Mouse (Mus musculus): ENCODE data around the gene Kif3a. TPM values are rescaled to one million over a fixed set of nuclear protein-coding genes. Genes with fewer than 3 reads are reported as not detected.

The Kif3a gene
- total and polyA plus RNA-seq, 3 experiments: 7.7 to 26.5 (median 18.3) TPM

GRCm38 (mm10) chr11:53626802-53627373 is 59.7 kb downstream of the Kif3a start (continued):
- TF ChIP-seq KAT2A (IDR thresholded peaks at IDR 0.05; ENCODE audit: insufficient replicate concordance, low read length) (0 out of 2 replicates have a peak, but pooled peaks have one; percentile 45), SMC3 (IDR thresholded peaks at IDR 0.05; ENCODE audit: low read depth, low read length) (peak; percentile 42), USF2 (conservative IDR thresholded peaks at IDR 0.05; ENCODE audit: low read depth, low read length) (peak; percentile 20; the same call in 1 of the 2 replicates), MYC (IDR thresholded peaks at IDR 0.05; ENCODE audit: low read depth, low read length) (peak; percentile 93), POLR2A (IDR thresholded peaks at IDR 0.05; ENCODE audit: low read depth, low read length) (peak; percentile 64; the same call in 1 of the 2 replicates), JUND (conservative IDR thresholded peaks at IDR 0.05; ENCODE audit: low read depth, low read length) (peak; percentile 79), POLR2AphosphoS2 (IDR thresholded peaks at IDR 0.05; ENCODE audit: low read depth, low read length) (no peak), ZC3H11A (IDR thresholded peaks at IDR 0.05; ENCODE audit: low read depth, low read length) (no peak), TBP (conservative IDR thresholded peaks at IDR 0.05; ENCODE audit: low read depth, low read length) (peak; percentile 67; the same call in 1 of the 2 replicates), MAZ (IDR thresholded peaks at IDR 0.05; ENCODE audit: low read depth, low read length) (peak; percentile 96), ZNF384 (IDR thresholded peaks at IDR 0.05; ENCODE audit: low read depth, low read length) (peak; percentile 44; the same call in 1 of the 2 replicates), ZKSCAN1 (IDR thresholded peaks at IDR 0.05; ENCODE audit: borderline replicate concordance, low read depth, low read length) (no peak; the same call in 1 of the 2 replicates), HCFC1 (IDR thresholded peaks at IDR 0.05; ENCODE audit: low read depth, low read length) (peak; percentile 48; the same call in 1 of the 2 replicates), TCF12 (IDR thresholded peaks at IDR 0.05; ENCODE audit: low read depth, low read length) (peak; percentile 89), GABPA (IDR thresholded peaks at IDR 0.05; ENCODE audit: insufficient replicate concordance, low read depth, low read length) (no peak), SIN3A (IDR thresholded peaks at IDR 0.05; ENCODE audit: low read length) (peak; percentile 24), PAX5 (IDR thresholded peaks at IDR 0.05; ENCODE audit: low read length) (no peak)

- Histone ChIP-seq H3K27ac (ENCODE audit: insufficient read depth, low read depth) (peak overlapping the region; percentile 95), H3K9ac (ENCODE audit: insufficient read depth, low read depth) (peak overlapping the region; percentile 32)
- TF ChIP-seq POLR2A (IDR thresholded peaks at IDR 0.05; ENCODE audit: low read depth, low read length) (peak; percentile 40), ZMIZ1 (IDR thresholded peaks at IDR 0.05; ENCODE audit: low read depth, low read length) (peak; percentile 60; the same call in 1 of the 2 replicates), ZKSCAN1 (IDR thresholded peaks at IDR 0.05; ENCODE audit: borderline replicate concordance, low read depth, low read length) (no peak; the same call in 1 of the 2 replicates), MAZ (IDR thresholded peaks at IDR 0.05; ENCODE audit: low read depth, low read length) (peak; percentile 94), ETS1 (conservative IDR thresholded peaks at IDR 0.05; ENCODE audit: low read depth, low read length) (peak; percentile 64; the same call in 1 of the 2 replicates), ELF1 (IDR thresholded peaks at IDR 0.05; ENCODE audit: low read depth, low read length) (peak; percentile 43; the same call in 1 of the 2 replicates), JUN (IDR thresholded peaks at IDR 0.05; ENCODE audit: insufficient read depth, low read depth, low read length) (peak; percentile 46; the same call in 1 of the 2 replicates), SIN3A (IDR thresholded peaks at IDR 0.05; ENCODE audit: low read length) (peak; percentile 92), EP300 (IDR thresholded peaks at IDR 0.05; ENCODE audit: low read length) (peak; percentile 66), BHLHE40 (IDR thresholded peaks at IDR 0.05; ENCODE audit: low read depth, low read length) (peak; percentile 70), SMC3 (IDR thresholded peaks at IDR 0.05; ENCODE audit: low read depth, low read length) (peak; percentile 99), PAX5 (IDR thresholded peaks at IDR 0.05; ENCODE audit: low read length) (no peak), GABPA (IDR thresholded peaks at IDR 0.05; ENCODE audit: insufficient replicate concordance, low read depth, low read length) (no peak), MYC (IDR thresholded peaks at IDR 0.05; ENCODE audit: low read depth, low read length) (peak; percentile 86), CTCF (conservative IDR thresholded peaks at IDR 0.05 in 1 of 2, IDR thresholded peaks at IDR 0.05 in 1 of 2; ENCODE audit: low read depth in 2 of 2, low read length in 2 of 2) (peak; percentile 94 to 99), UBTF (IDR thresholded peaks at IDR 0.05; ENCODE audit: low read depth, low read length) (no peak), POLR2AphosphoS2 (IDR thresholded peaks at IDR 0.05; ENCODE audit: low read depth, low read length) (no peak), MAFK (IDR thresholded peaks at IDR 0.05; ENCODE audit: insufficient replicate concordance, low read length) (peak; percentile 53; the same call in 1 of the 2 replicates), TCF12 (IDR thresholded peaks at IDR 0.05; ENCODE audit: low read depth, low read length) (peak; percentile 71), USF2 (conservative IDR thresholded peaks at IDR 0.05; ENCODE audit: low read depth, low read length) (no peak), MXI1 (IDR thresholded peaks at IDR 0.05; ENCODE audit: low read depth, low read length) (peak; percentile 86), CHD2 (IDR thresholded peaks at IDR 0.05; ENCODE audit: low read length) (0 out of 2 replicates have a peak, but pooled peaks have one; percentile 8), JUND (conservative IDR thresholded peaks at IDR 0.05; ENCODE audit: low read depth, low read length) (no peak; the same call in 1 of the 2 replicates), USF1 (IDR thresholded peaks at IDR 0.05; ENCODE audit: low read depth, low read length) (no peak), E2F4 (IDR thresholded peaks at IDR 0.05; ENCODE audit: insufficient replicate concordance, low read depth, low read length) (peak; percentile 72; the same call in 1 of the 2 replicates), MEF2A (IDR thresholded peaks at IDR 0.05; ENCODE audit: borderline replicate concordance, low read depth, low read length) (peak; percentile 83; the same call in 1 of the 2 replicates), NRF1 (IDR thresholded peaks at IDR 0.05; ENCODE audit: low read depth, low read length) (peak; percentile 40; the same call in 1 of the 2 replicates), MAX (IDR thresholded peaks at IDR 0.05; ENCODE audit: low read length) (peak; percentile 90)
Observed at GRCm38 (mm10) chr11:53627859-53628258, 60.7 kb downstream of the Kif3a start.

More at GRCm38 (mm10) chr11:53627859-53628258, 60.7 kb downstream of the Kif3a start:
- Histone ChIP-seq H3K4me2 (ENCODE audit: insufficient read depth, low read depth, poor library complexity, severe bottlenecking) (peak overlapping the region; percentile 52), H3K36me3 (replicated peaks in 1 of 2; ENCODE audit: control insufficient read depth in 1 of 2, insufficient read depth in 1 of 2, low read length in 1 of 2) (peaks cover 0 to 22% of the 10 kb centered on the region in 2 experiments), H3K27me3 (replicated peaks) (no peaks in the 10 kb centered on the region), H3K4me1 (ENCODE audit: control insufficient read depth in 1 of 2, insufficient read depth in 2 of 2) (peaks cover 27 to 76% of the 10 kb centered on the region in 2 experiments), H3K9me3 (replicated peaks; ENCODE audit: low read length) (peaks cover 8% of the 10 kb centered on the region), H3K79me2 (replicated peaks; ENCODE audit: control insufficient read depth, extremely low read depth, insufficient read depth, poor library complexity, severe bottlenecking) (no peaks in the 10 kb centered on the region), H3K4me3 (replicated peaks in 1 of 3; ENCODE audit: low read depth in 2 of 3, low read length in 2 of 3, poor library complexity in 1 of 3) (peak overlapping the region; percentile 43 to 50 (median 45))
- in situ Hi-C loops (cut with MboI; ENCODE audit: low pct_ligation_motif_present, low pct_unique_long_range_greater_than_20kb, low sequenced_read_pairs): no loop called here
- DNase-seq (ENCODE audit: extremely low read depth): peak; percentile 99
- dilution Hi-C loops (cut with MboI; ENCODE audit: extremely low pct_ligation_motif_present, extremely low pct_unique_long_range_greater_than_20kb, low sequenced_read_pairs): no loop called here
